Mouse (Mus musculus): Measurements from ENCODE around the gene Spata32. TPM values are rescaled to one million over a fixed set of nuclear protein-coding genes. Genes with fewer than 3 reads are reported as not detected.
A peak's percentile ranks its signal among the peaks of the same experiment; 100 is the strongest.

Spata32 gene
- polyA plus RNA-seq, 1 experiment from 2014 or later = 0.17 TPM

DNA sequence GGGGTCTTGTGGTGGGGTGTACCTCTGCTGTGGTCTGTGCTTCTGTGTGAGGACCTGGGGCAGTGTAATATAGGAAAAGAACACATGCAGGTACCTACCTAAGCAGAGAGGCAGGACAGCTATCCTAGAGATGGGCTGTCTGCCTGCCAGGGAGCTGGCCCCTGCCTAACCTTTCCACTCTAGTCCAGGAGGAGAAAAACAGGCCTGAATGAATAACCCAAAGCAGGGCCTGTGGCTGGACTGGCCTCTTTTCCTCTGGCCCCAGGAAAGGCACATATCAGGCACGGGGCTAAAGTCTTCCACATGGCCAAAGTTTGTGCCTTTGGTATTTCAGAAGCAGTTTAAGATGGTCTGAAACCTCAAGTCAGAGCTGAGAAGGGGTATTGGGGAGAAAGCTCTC, 37.8 kb downstream of the Spata32 start:
- no peak for ATAC-seq (ENCODE audit: low read depth)
- H3K27me3 ChIP-seq = peaks cover 12% of the 10 kb centered on the region
- H3K4me3 ChIP-seq = no peak overlapping the region
- no peaks in the 10 kb centered on the region for H3K36me3 ChIP-seq
- H3K9ac ChIP-seq = no peak overlapping the region
- no peak overlapping the region for H3K4me2 ChIP-seq
- WGBS = 61% methylated on average over 1 of the region's 1 CpGs
- H3K27ac ChIP-seq (replicated peaks) = no peak overlapping the region
- no peaks in the 10 kb centered on the region for H3K4me1 ChIP-seq (replicated peaks)
- no peaks in the 10 kb centered on the region for H3K9me3 ChIP-seq

DNA sequence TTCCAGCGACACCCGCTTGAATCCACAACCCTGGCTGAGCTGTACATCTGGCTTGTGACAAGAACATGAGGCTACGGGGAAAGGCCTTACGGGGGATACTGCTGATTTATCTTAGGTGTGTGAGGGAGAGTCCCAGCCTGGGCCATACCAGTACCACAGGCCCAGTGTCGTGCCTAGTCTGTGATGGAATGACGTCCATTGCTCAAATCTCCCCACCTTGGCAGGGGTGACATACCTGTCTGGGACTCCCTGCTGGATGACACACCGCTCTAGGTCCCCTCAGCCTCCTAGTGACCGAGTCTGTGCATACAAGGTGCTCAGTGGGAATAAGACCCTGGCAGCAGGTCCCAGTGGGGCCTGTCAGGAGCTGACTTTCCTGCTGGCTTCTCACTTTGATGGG, 39.5 kb downstream of the Spata32 start:
- Histone ChIP-seq H3K9ac (no peak overlapping the region), H3K4me3 (no peak overlapping the region), H3K27me3 (peaks cover 19% of the 10 kb centered on the region), H3K4me2 (no peak overlapping the region), H3K36me3 (no peaks in the 10 kb centered on the region), H3K4me1 (replicated peaks) (no peaks in the 10 kb centered on the region), H3K9me3 (no peaks in the 10 kb centered on the region), H3K27ac (replicated peaks) (no peak overlapping the region)
- ATAC-seq (ENCODE audit: low read depth) = no peak
- WGBS = 94% methylated on average over 8 of the region's 8 CpGs

DNA sequence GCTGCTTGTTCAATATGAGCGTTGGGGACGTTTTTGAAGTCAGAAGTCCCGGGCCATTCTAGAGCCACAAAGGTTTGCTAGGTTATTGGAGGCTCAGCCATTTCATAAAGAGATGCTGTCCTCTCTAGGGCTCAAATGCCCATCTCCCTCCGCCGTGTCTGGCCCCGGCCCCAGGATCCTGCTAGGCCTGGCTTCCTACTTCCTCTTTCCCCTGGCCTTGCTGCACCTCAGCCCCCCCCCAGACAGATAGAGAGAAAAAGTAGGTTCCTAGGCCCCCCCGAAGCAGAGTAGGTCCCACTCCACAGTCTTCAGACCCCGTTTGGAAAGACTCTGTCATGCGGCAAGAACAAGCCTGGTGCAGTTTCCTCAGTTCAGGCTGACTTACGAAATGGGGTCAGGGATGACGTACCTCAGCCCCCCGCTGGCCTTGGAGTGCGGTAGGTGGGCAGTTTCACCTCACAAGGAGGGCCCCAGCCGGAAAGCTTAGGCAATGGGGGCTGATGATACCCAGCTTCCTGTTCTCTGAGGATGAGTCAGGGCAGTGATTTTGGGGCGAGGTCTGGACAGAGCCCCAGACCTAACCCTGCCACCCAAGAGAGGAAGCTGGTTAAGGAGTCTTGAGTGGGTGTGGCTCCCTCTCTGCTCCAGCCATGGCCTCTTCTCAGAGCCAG, 40.3 kb downstream of the Spata32 start:
- Histone ChIP-seq H3K9ac (no peak overlapping the region), H3K27ac (replicated peaks) (no peak overlapping the region), H3K27me3 (peaks cover 26% of the 10 kb centered on the region), H3K9me3 (no peaks in the 10 kb centered on the region), H3K4me3 (no peak overlapping the region), H3K4me2 (no peak overlapping the region), H3K4me1 (replicated peaks) (no peaks in the 10 kb centered on the region), H3K36me3 (no peaks in the 10 kb centered on the region)
- WGBS = 78% methylated on average over 15 of the region's 15 CpGs
- no peak for ATAC-seq (ENCODE audit: low read depth)

- no peak for ATAC-seq (ENCODE audit: low read depth)
- Histone ChIP-seq H3K9ac (no peak overlapping the region), H3K9me3 (no peaks in the 10 kb centered on the region), H3K4me1 (replicated peaks) (peaks cover 2% of the 10 kb centered on the region; the same call in 1 of the 2 replicates), H3K27me3 (peaks cover 31% of the 10 kb centered on the region), H3K4me2 (no peak overlapping the region), H3K4me3 (no peak overlapping the region), H3K36me3 (no peaks in the 10 kb centered on the region), H3K27ac (replicated peaks) (no peak overlapping the region)
- WGBS = 80% methylated on average over 5 of the region's 5 CpGs
Measured at GRCm38 (mm10) chr11:103177216-103177615, 41.0 kb downstream of the Spata32 start.

GRCm38 (mm10) chr11:103176510-103176909, 41.7 kb downstream of the Spata32 start:
- ATAC-seq (ENCODE audit: low read depth) = no peak
- no peaks in the 10 kb centered on the region for H3K9me3 ChIP-seq
- no peak overlapping the region for H3K27ac ChIP-seq (replicated peaks)
- peaks cover 38% of the 10 kb centered on the region for H3K27me3 ChIP-seq
- no peak overlapping the region for H3K4me3 ChIP-seq
- WGBS = 92% methylated on average over 1 of the region's 1 CpGs
- H3K4me2 ChIP-seq = no peak overlapping the region
- H3K4me1 ChIP-seq (replicated peaks) = peaks cover 9% of the 10 kb centered on the region
- H3K9ac ChIP-seq = no peak overlapping the region
- no peaks in the 10 kb centered on the region for H3K36me3 ChIP-seq

DNA sequence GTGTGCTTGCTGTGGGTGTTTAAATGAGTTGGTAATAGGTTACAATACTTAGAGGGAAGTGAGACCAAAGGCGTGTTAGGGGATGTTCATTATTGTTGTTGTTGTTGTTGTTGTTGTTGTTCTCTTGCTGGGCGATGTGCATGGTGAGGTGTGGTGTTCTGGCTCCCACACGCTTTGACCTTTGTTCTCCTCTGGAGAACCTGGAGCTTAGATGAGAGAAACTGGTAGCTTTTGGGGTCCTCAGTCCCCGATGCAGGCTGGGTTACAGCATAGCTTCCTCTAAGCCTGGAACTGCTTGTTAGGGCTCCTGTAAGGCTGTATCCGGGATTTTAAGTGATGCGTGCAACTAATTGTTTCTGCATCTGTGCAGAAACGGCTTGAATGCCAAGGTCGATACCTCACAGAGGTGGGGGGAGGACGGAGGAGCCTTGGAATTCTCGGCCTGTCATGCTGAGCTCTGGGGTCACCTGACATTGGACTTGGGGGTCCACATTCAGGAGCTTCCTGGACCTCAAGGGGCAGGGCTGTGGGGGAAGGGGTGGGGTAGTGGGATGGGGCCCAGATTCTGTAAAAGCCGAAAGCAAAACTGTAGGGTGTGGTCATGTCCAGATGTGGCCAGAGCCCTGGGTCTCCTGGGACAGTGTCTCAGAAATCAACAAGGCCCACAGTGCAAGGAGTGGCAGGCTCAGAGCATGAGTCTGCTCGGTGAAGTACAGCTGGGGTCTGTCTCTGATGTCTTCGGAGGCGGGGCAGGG, 42.4 kb downstream of the Spata32 start:
- no peak overlapping the region for H3K4me2 ChIP-seq
- H3K9me3 ChIP-seq = no peaks in the 10 kb centered on the region
- no peaks in the 10 kb centered on the region for H3K36me3 ChIP-seq
- ATAC-seq (ENCODE audit: low read depth) = no peak
- H3K4me3 ChIP-seq = no peak overlapping the region
- H3K27me3 ChIP-seq = peaks cover 44% of the 10 kb centered on the region
- peaks cover 16% of the 10 kb centered on the region for H3K4me1 ChIP-seq (replicated peaks)
- 75% methylated on average over 14 of the region's 14 CpGs for WGBS
- no peak overlapping the region for H3K9ac ChIP-seq
- H3K27ac ChIP-seq (replicated peaks) = no peak overlapping the region

- ATAC-seq (ENCODE audit: low read depth) = no peak
- WGBS = 54% methylated on average over 8 of the region's 8 CpGs
- Histone ChIP-seq H3K36me3 (no peaks in the 10 kb centered on the region), H3K4me1 (replicated peaks) (peaks cover 24% of the 10 kb centered on the region), H3K9ac (no peak overlapping the region), H3K4me2 (no peak overlapping the region), H3K27me3 (peaks cover 49% of the 10 kb centered on the region), H3K9me3 (no peaks in the 10 kb centered on the region), H3K4me3 (no peak overlapping the region), H3K27ac (replicated peaks) (no peak overlapping the region)
Measured at GRCm38 (mm10) chr11:103174891-103175391, 43.3 kb downstream of the Spata32 start.

GRCm38 (mm10) chr11:103174411-103174832, 43.8 kb downstream of the Spata32 start:
- Histone ChIP-seq H3K4me3 (no peak overlapping the region), H3K36me3 (no peaks in the 10 kb centered on the region), H3K9ac (no peak overlapping the region), H3K4me1 (replicated peaks) (peaks cover 25% of the 10 kb centered on the region), H3K27ac (replicated peaks) (no peak overlapping the region), H3K9me3 (no peaks in the 10 kb centered on the region), H3K4me2 (no peak overlapping the region), H3K27me3 (peaks cover 54% of the 10 kb centered on the region)
- ATAC-seq (ENCODE audit: low read depth) = no peak
- WGBS = 82% methylated on average over 5 of the region's 5 CpGs

GRCm38 (mm10) chr11:103173771-103174344, 44.4 kb downstream of the Spata32 start:
- H3K4me1 ChIP-seq (replicated peaks) = peaks cover 25% of the 10 kb centered on the region
- no peak overlapping the region for H3K4me3 ChIP-seq
- H3K27ac ChIP-seq (replicated peaks) = no peak overlapping the region
- H3K27me3 ChIP-seq = peaks cover 60% of the 10 kb centered on the region
- H3K36me3 ChIP-seq = no peaks in the 10 kb centered on the region
- no peak overlapping the region for H3K9ac ChIP-seq
- no peak for ATAC-seq (ENCODE audit: low read depth)
- 90% methylated on average over 11 of the region's 11 CpGs for WGBS
- H3K4me2 ChIP-seq = no peak overlapping the region
- no peaks in the 10 kb centered on the region for H3K9me3 ChIP-seq

DNA sequence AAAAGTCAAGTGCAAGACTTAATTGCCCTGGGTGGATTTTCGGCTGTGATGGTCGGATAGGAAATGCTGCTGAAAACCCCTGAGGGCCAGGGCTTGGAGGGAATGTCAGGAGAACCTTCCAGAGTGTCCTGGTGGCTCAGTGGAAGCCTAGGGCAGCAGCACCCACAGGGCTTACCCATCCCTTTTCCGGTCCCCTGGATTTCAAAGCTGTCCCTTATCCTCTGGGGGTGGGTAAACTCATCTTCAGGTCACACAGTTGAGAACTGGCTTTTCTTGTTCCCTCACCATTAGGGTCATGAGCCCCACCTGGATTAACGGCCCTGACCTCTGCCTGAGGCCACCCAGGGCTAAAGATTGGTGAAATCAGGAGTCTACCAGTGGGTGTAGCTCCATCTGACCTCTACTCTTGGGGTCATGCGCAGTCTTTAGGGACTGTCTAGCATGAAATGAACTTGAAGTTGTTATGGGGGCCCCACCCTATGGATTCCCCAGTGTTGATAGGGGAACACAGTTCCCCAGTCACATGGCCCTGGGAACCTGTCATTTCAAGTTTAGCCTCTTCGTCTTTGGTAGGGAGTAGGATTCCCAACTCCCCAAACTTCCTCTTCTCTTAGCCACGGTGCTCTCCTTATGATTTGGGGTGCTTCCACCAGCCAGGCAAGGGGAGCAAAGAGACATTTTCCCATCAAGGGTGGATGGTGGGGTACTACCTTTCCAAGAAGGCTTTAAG, 45.0 kb downstream of the Spata32 start:
- Histone ChIP-seq H3K27ac (replicated peaks) (no peak overlapping the region), H3K4me3 (no peak overlapping the region), H3K4me2 (0 out of 2 replicates have a peak overlapping the region, but pooled peaks have one; percentile 82), H3K9me3 (no peaks in the 10 kb centered on the region), H3K4me1 (replicated peaks) (peaks cover 25% of the 10 kb centered on the region), H3K9ac (no peak overlapping the region), H3K27me3 (peaks cover 63% of the 10 kb centered on the region), H3K36me3 (no peaks in the 10 kb centered on the region)
- 81% methylated on average over 7 of the region's 7 CpGs for WGBS
- ATAC-seq (ENCODE audit: low read depth) = no peak

DNA sequence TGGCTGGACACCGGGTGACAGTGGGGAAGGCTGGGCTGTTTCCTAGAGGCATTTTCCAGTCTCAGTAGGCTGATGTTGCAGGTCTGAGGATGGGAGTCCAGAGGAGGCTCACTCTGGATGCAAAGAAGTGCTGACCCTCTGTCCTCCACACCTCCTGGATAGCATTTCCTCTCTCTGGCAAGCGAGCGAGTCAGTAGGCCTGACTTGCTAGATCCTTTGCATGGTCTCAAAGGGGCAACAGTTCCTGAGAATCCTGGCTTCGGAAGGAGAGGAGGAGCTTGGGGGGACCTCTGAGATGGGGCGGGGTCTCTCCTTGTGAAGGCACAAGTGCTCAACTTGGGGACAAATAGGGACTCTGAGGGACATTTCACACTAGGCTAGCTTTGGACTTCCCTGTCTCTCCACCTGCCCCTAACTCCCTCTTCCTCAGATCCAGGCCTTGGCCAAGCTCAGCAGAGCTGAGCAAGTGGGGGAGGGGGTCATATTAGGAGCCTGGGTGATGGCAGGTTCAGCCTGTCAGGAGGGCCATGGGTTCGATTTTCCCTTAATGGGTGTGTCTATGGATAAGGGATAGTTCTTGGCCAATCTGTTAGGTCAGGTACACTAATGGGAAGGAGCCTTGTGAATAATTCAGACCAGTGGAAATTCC, 45.7 kb downstream of the Spata32 start:
- Histone ChIP-seq H3K4me1 (replicated peaks) (peaks cover 25% of the 10 kb centered on the region), H3K27ac (replicated peaks) (no peak overlapping the region), H3K4me3 (peak overlapping the region; percentile 64; the same call in 1 of the 2 replicates), H3K36me3 (no peaks in the 10 kb centered on the region), H3K27me3 (peaks cover 67% of the 10 kb centered on the region), H3K4me2 (peak overlapping the region; percentile 82), H3K9ac (no peak overlapping the region), H3K9me3 (no peaks in the 10 kb centered on the region)
- ATAC-seq (ENCODE audit: low read depth) = no peak
- WGBS = 63% methylated on average over 6 of the region's 6 CpGs
